Mouse (Mus musculus): ENCODE data around the gene Cdkl2. TPM values are rescaled to one million over a fixed set of nuclear protein-coding genes. Genes with fewer than 3 reads are reported as not detected.

Cdkl2 gene
- polyA plus RNA-seq, 1 experiment: 0.03 TPM

DNA sequence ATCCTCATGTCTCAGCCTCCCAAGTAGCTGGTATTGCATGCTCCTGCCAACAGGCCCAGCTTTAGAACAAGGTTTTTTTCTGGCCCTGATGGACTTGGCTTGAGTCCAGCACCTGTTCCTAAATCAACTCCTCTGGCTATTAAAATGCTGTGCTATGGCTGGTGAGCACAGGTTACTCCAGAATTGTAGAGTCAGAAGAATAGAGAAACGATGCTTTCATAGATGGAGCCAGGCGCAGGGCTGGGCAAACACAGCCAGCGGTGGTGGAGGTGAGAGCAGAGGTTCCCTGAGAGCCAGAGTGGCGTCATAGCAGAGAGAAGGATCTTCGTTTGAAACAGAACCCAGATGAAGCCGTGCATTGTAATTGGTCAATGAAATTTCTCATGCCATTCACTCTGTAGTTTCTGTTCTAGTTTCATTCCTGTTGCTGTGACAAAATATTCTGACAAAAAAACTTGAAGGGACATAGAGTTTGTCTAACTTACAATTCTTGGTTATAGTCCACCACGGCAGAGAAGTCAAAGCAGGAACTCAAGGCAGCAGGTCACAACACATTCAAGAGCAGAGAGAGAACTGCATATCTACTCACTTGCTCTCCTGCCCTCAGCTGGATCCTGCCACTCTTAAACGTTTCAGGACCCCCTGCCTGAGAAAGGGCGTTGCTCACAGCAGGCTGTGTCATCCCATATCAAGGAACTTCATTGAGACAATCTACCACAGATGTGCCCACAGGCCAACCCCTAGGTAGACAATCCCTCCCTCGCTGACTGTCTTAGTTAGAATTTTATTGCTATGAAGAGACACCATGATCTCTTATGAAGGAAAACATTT, 66.9 kb downstream of the Cdkl2 start:
- TF ChIP-seq GATA1 (IDR thresholded peaks at IDR 0.05; ENCODE audit: low read length): no peak

- no peak for TF ChIP-seq GATA1 (IDR thresholded peaks at IDR 0.05; ENCODE audit: low read length)
Observed at GRCm38 (mm10) chr5:91975758-91976157, 67.9 kb downstream of the Cdkl2 start.

DNA sequence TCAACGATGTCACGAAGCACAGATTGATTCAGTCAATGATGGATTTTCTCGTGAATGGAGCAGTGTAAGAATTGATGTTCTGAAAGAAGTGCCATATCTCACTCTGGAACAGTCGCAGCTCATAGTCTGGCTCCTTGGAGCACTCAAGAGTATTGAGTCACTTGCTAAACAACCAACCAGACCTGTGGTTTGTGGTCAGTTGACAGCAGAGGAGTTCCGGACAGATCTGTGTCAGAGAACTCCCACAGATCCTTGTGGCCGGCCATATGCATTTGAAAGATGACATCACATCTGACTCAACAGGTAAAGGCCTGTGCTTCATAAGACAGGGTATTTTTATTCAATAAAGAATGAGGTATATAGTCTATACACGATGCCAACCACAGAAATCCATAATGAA, 69.7 kb downstream of the Cdkl2 start:
- no peak for TF ChIP-seq GATA1 (IDR thresholded peaks at IDR 0.05; ENCODE audit: low read length)

GRCm38 (mm10) chr5:91972046-91972445, 71.6 kb downstream of the Cdkl2 start:
- TF ChIP-seq GATA1 (IDR thresholded peaks at IDR 0.05; ENCODE audit: low read length): no peak

- TF ChIP-seq GATA1 (IDR thresholded peaks at IDR 0.05; ENCODE audit: low read length): no peak
Observed at GRCm38 (mm10) chr5:91962639-91963440, 80.8 kb downstream of the Cdkl2 start, which contains the start of gene Rchy1. Gene Rchy1 (minus strand): TSS chr5:91963068.

GRCm38 (mm10) chr5:91962259-91962638, 81.4 kb downstream of the Cdkl2 start:
- no peak for TF ChIP-seq GATA1 (IDR thresholded peaks at IDR 0.05; ENCODE audit: low read length)

- TF ChIP-seq GATA1 (IDR thresholded peaks at IDR 0.05; ENCODE audit: low read length): no peak
Observed at GRCm38 (mm10) chr5:91961370-91961769, 82.3 kb downstream of the Cdkl2 start.

GRCm38 (mm10) chr5:91960606-91961254, 83.0 kb downstream of the Cdkl2 start:
- no peak for TF ChIP-seq GATA1 (IDR thresholded peaks at IDR 0.05; ENCODE audit: low read length)

DNA sequence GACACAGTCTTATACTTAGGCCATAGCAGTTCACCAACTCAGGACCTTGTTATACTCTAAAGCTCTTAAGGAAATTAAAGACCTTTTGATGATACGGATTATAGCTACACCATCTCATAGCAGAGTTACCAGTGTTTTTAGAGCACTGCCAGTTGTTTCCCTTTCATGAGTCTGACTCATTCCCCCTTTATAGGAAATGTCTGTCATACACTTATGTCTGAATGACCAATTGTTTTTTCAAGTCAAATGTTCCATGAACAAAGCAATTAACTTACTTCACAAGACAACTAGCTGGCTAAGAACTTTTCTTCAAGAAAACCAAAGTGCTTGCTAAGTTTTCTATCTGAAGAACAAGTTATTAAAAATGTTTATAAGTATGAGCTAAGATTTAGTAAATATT, 83.7 kb downstream of the Cdkl2 start:
- no peak for TF ChIP-seq GATA1 (IDR thresholded peaks at IDR 0.05; ENCODE audit: low read length)

DNA sequence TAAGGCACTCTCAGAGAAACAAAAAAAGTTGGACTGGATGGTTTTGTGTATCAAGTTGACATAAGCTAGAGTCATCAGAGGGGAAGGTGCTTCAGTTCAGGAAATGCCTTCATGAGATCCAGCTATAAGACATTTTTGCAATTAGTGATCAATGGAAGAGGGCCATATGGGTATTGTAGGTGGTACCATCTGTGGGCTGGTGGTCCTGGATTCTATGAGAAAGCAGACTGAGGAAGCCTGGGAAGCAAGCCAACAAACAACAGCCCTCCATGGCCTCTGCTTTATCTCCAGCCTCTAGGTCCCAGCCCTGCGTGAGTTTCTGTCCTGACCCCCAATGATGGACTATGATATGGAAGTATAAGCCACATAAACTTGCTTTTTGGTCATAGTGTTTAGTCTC, 84.6 kb downstream of the Cdkl2 start:
- no peak for TF ChIP-seq GATA1 (IDR thresholded peaks at IDR 0.05; ENCODE audit: low read length)

DNA sequence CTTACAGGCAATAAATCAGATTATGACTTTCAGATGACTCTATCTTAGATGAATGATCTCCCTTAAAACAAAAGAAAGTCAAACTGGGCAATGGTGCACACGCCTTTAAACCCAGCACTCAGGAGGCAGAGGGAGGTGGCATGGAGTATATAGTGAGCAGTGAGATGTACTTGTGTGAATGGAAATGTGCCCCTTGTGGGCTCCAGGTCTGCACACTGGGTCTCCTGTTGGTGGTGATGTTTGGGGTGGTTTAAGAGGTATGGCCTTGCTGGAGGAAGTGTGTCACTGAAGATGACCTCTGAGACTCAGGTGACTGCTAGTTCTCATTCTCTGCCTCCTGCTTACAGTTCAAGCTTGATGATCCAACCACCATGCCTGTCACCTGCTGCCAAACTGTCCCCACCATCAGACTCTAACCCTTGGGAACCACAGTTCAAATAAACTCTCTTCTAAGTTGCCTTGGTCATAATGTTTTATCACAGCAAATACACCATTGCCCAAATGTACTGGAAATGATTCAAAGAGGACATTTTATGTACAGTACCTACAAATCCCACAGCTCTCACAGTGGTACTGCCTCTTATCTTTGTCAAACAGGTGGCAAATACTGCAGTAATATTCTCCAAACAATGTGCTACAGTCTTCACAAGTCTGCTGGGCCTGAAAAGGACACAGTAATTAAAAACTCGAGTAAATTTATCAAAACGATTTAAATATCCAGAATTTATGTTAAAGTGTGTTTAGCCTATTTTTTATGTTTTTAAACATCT, 86.5 kb downstream of the Cdkl2 start:
- TF ChIP-seq GATA1 (IDR thresholded peaks at IDR 0.05; ENCODE audit: low read length): no peak

Other genes starting within 250 kb of the Cdkl2 start
- 11.8 and 15.9 TPM in 2 replicates for gene Rchy1, start 80.8 kb downstream of the Cdkl2 start, polyA plus RNA-seq (2012)
- not detected in 2 replicates for gene Odaph, start 56.4 kb downstream of the Cdkl2 start, polyA plus RNA-seq (2012)
- 13.9 and 16.0 TPM in 2 replicates for gene G3bp2, start 39.8 kb upstream of the Cdkl2 start, polyA plus RNA-seq (2012)
- gene Uso1, start 94.1 kb upstream of the Cdkl2 start, polyA plus RNA-seq (2012): 7.5 and 36.1 TPM in 2 replicates
- gene U90926, start 171.5 kb upstream of the Cdkl2 start, polyA plus RNA-seq (2012): not detected in 2 replicates
- gene Ppef2, start 212.4 kb upstream of the Cdkl2 start, polyA plus RNA-seq (2012): 0.03 TPM in 1 of 2 replicates, not detected in the other
- gene Naaa, start 234.3 kb upstream of the Cdkl2 start, polyA plus RNA-seq (2012): 5.0 and 5.2 TPM in 2 replicates